In genomic region chr11:81865661-81866382, GRCm38 (mm10) we compare ENCODE assay signal across 17 mouse cellular contexts. TPM values are rescaled to one million over a fixed set of nuclear protein-coding genes. Genes with fewer than 3 reads are reported as not detected.
A peak's percentile ranks its signal among the peaks of the same experiment; 100 is the strongest.
DNase-seq lines count a peak whose midpoint lies in the region; ATAC-seq and TF ChIP-seq lines count a peak whose summit lies in the region.
"Had no signal": no experiment of that assay in that cellular context is flagged by ENCODE, and none has a peak within 500 bp of the region (broad histone marks: within the 10 kb centered on the region; RNA-seq: fewer than 3 reads in every experiment).

No protein-coding gene starts in this region.

- no peak for ATAC-seq in hindbrain, embryonic 13.5 days (ENCODE audit: low FRiP score)
- ATAC-seq in hindbrain, embryonic 14.5 days (ENCODE audit: low FRiP score) = no peak
- ATAC-seq in limb, embryonic 15.5 days (ENCODE audit: insufficient number of reproducible peaks, low FRiP score, low TSS enrichment, low read depth) = no peak
- no peak for ATAC-seq in stomach, postnatal 0 days (ENCODE audit: low FRiP score, low TSS enrichment)
- ATAC-seq: hindbrain, embryonic 16.5 days had no signal

- H3K27me3 ChIP-seq in hindbrain, embryonic 13.5 days = no peaks in the 10 kb centered on the region
- H3K27me3 ChIP-seq in hindbrain, embryonic 14.5 days (ENCODE audit: control insufficient read depth, insufficient read depth, low read length) = no peaks in the 10 kb centered on the region
- H3K27me3 ChIP-seq in limb, embryonic 15.5 days = no peaks in the 10 kb centered on the region
- H3K27me3 ChIP-seq in stomach, postnatal 0 days (ENCODE audit: control insufficient read depth, insufficient read depth, low read length) = no peaks in the 10 kb centered on the region
- H3K27me3 ChIP-seq: heart, embryonic 13.5 days; neural tube, embryonic 13.5 days had no signal

- DNase-seq in cerebellum, postnatal 10 days = peak; percentile 27 to 40
- DNase-seq in cerebellum, adult 8-10 months = no peak
- DNase-seq in hindbrain, embryonic 14.5 days (ENCODE audit: low spot score) = no peak
- DNase-seq in brain, embryonic 14.5 days (ENCODE audit: low read depth) = peak; percentile 57
- DNase-seq in lung, postnatal 10 days = no peak
- DNase-seq in stomach, postnatal 0 days (ENCODE audit: low spot score) = no peak
- DNase-seq: adrenal gland, postnatal 14 days; cerebellum, adult 18-20 months; kidney, adult 8-10 months had no signal

- no peaks in the 10 kb centered on the region for H3K9me3 ChIP-seq in hindbrain, embryonic 13.5 days
- H3K9me3 ChIP-seq in hindbrain, embryonic 14.5 days (ENCODE audit: control insufficient read depth, low read length) = no peaks in the 10 kb centered on the region
- no peaks in the 10 kb centered on the region for H3K9me3 ChIP-seq in limb, embryonic 15.5 days
- no peaks in the 10 kb centered on the region for H3K9me3 ChIP-seq in stomach, postnatal 0 days (ENCODE audit: control insufficient read depth, low read length)
- H3K9me3 ChIP-seq: heart, embryonic 13.5 days; neural tube, embryonic 13.5 days had no signal

- peak overlapping the region; percentile 40; the same call in 1 of the 2 replicates for H3K27ac ChIP-seq in hindbrain, embryonic 13.5 days
- H3K27ac ChIP-seq in hindbrain, embryonic 14.5 days = no peak overlapping the region
- H3K27ac ChIP-seq in limb, embryonic 15.5 days = peak overlapping the region; percentile 65; the same call in 1 of the 2 replicates
- no peak overlapping the region for H3K27ac ChIP-seq in stomach, postnatal 0 days (replicated peaks)
- H3K27ac ChIP-seq: heart, embryonic 13.5 days; neural tube, embryonic 13.5 days had no signal

- H3K4me1 ChIP-seq in hindbrain, embryonic 13.5 days (replicated peaks) = peaks cover 21% of the 10 kb centered on the region
- H3K4me1 ChIP-seq in hindbrain, embryonic 14.5 days (replicated peaks; ENCODE audit: control insufficient read depth, insufficient read depth, low read length) = peaks cover 11% of the 10 kb centered on the region
- H3K4me1 ChIP-seq in limb, embryonic 15.5 days = 0 out of 2 replicates have a peak, but pooled peaks cover 4% of the 10 kb centered on the region
- H3K4me1 ChIP-seq in stomach, postnatal 0 days (replicated peaks; ENCODE audit: control insufficient read depth, insufficient read depth) = no peaks in the 10 kb centered on the region
- H3K4me1 ChIP-seq: heart, embryonic 13.5 days had no signal

- H3K36me3 ChIP-seq in hindbrain, embryonic 13.5 days = no peaks in the 10 kb centered on the region
- no peaks in the 10 kb centered on the region for H3K36me3 ChIP-seq in hindbrain, embryonic 14.5 days (replicated peaks; ENCODE audit: control insufficient read depth, insufficient read depth)
- H3K36me3 ChIP-seq in limb, embryonic 15.5 days = no peaks in the 10 kb centered on the region
- H3K36me3 ChIP-seq in stomach, postnatal 0 days (ENCODE audit: control insufficient read depth, insufficient read depth, low read length) = no peaks in the 10 kb centered on the region
- H3K36me3 ChIP-seq: heart, embryonic 13.5 days; neural tube, embryonic 13.5 days had no signal

- H3K4me3 ChIP-seq in hindbrain, embryonic 13.5 days = no peak overlapping the region
- no peak overlapping the region for H3K4me3 ChIP-seq in hindbrain, embryonic 14.5 days (replicated peaks; ENCODE audit: low read length)
- H3K4me3 ChIP-seq in limb, embryonic 15.5 days = no peak overlapping the region
- H3K4me3 ChIP-seq in stomach, postnatal 0 days (ENCODE audit: low read depth, low read length) = no peak overlapping the region
- H3K4me3 ChIP-seq: heart, embryonic 13.5 days; neural tube, embryonic 13.5 days had no signal

- WGBS in hindbrain, embryonic 13.5 days = 55% methylated on average over 10 of the region's 10 CpGs
- 51% methylated on average over 10 of the region's 10 CpGs for WGBS in hindbrain, embryonic 14.5 days
- 51% methylated on average over 10 of the region's 10 CpGs for WGBS in limb, embryonic 15.5 days
- 61% methylated on average over 10 of the region's 10 CpGs for WGBS in stomach, postnatal 0 days

- no peak for TF ChIP-seq EP300 in stomach, postnatal 0 days (optimal IDR thresholded peaks at IDR 0.05)

- no peak overlapping the region for H3K9ac ChIP-seq in hindbrain, embryonic 13.5 days
- H3K9ac ChIP-seq in hindbrain, embryonic 14.5 days = no peak overlapping the region
- no peak overlapping the region for H3K9ac ChIP-seq in limb, embryonic 15.5 days
- no peak overlapping the region for H3K9ac ChIP-seq in stomach, postnatal 0 days (ENCODE audit: low read length)
- H3K9ac ChIP-seq: heart, embryonic 13.5 days; neural tube, embryonic 13.5 days had no signal

- no peak for TF ChIP-seq POLR2A in brain, embryonic 14.5 days (IDR thresholded peaks at IDR 0.05; ENCODE audit: borderline replicate concordance, extremely low read depth, insufficient read depth, insufficient read length, poor library complexity, severe bottlenecking)

- no peak overlapping the region for H3K4me2 ChIP-seq in hindbrain, embryonic 13.5 days
- no peak overlapping the region for H3K4me2 ChIP-seq in hindbrain, embryonic 14.5 days (replicated peaks)
- no peak overlapping the region for H3K4me2 ChIP-seq in limb, embryonic 15.5 days
- no peak overlapping the region for H3K4me2 ChIP-seq in stomach, postnatal 0 days (replicated peaks; ENCODE audit: low read depth)
- H3K4me2 ChIP-seq: heart, embryonic 13.5 days; neural tube, embryonic 13.5 days had no signal

- no peak for TF ChIP-seq CTCF in brain, embryonic 14.5 days (IDR thresholded peaks at IDR 0.05; ENCODE audit: borderline replicate concordance, extremely low read depth, insufficient read depth, insufficient read length)
- no peak for TF ChIP-seq CTCF in stomach, postnatal 0 days (IDR thresholded peaks at IDR 0.05; ENCODE audit: low read depth)

RNA-seq across cellular contexts. Expression of gene 5530401A14Rik, which starts 5.3 kb away (rescaled TPM):
- 0.30 and 0.40 TPM in 2 replicates for polyA plus RNA-seq in hindbrain, embryonic 13.5 days (2015; fragmentation: Nextera tagmentation; extraction: Ambion mirVana)
- polyA plus RNA-seq in hindbrain, embryonic 14.5 days (2014; fragmentation: Nextera tagmentation; extraction: Ambion mirVana) = 0.33 and 0.91 TPM in 2 replicates
- 0.01 TPM in 1 of 2 replicates, not detected in the other for polyA plus RNA-seq in brain, embryonic 14.5 days (2012; rRNA removed)
- not detected in 2 replicates for polyA plus RNA-seq in limb, embryonic 15.5 days (2015; fragmentation: Nextera tagmentation; extraction: Ambion mirVana)
- polyA plus RNA-seq in stomach, postnatal 0 days (2015; fragmentation: Nextera tagmentation; extraction: Ambion mirVana) = 0.04 TPM in 1 of 2 replicates, not detected in the other
- polyA plus RNA-seq: forebrain, embryonic 11.5 days; heart, embryonic 13.5 days; liver, embryonic 16.5 days; stomach, embryonic 16.5 days had no signal

Comparison
In these comparisons a context has a peak if more than half of its experiments do, and no peak if none do; other contexts are left out.
1. DNase-seq: peak in cerebellum, postnatal 10 days (2 of 2) and brain, embryonic 14.5 days (single experiment); none in cerebellum, adult 8-10 months (single experiment), hindbrain, embryonic 14.5 days (single experiment), lung, postnatal 10 days (single experiment) and stomach, postnatal 0 days (single experiment).
2. H3K27ac ChIP-seq: peak in hindbrain, embryonic 13.5 days (single experiment) and limb, embryonic 15.5 days (single experiment); none in hindbrain, embryonic 14.5 days (single experiment) and stomach, postnatal 0 days (single experiment).